Mouse (Mus musculus) forebrain, embryonic 10.5 days (tissue): Measurements from ENCODE around the gene Rab3a. TPM values are rescaled to one million over a fixed set of nuclear protein-coding genes. Genes with fewer than 3 reads are reported as not detected.
A peak's percentile ranks its signal among the peaks of the same experiment; 100 is the strongest.

Experiments used
- DNase-seq: peaks from one replicate; pipeline ENCODE4 v3.0.0-alpha.2; 2017; ENCODE audit warnings: low spot score; ENCODE audit errors: extremely low spot score
- H3K27ac ChIP-seq: fragments of 300-500 bp; sonication (generic); 2 replicates; pipeline ENCODE4 v1.5.1; 2016; ENCODE audit warnings: mild to moderate bottlenecking
- H3K27me3 ChIP-seq: fragments of 300-500 bp; sonication (generic); 2 replicates; pipeline ENCODE4 v1.6.1; 2016; ENCODE audit warnings: mild to moderate bottlenecking; ENCODE audit not compliant: poor library complexity, severe bottlenecking
- H3K36me3 ChIP-seq: fragments of 300-500 bp; sonication (generic); replicated peaks from 2 replicates; pipeline ENCODE4 v1.6.1; 2016; ENCODE audit warnings: mild to moderate bottlenecking, moderate library complexity
- H3K4me1 ChIP-seq: fragments of 300-500 bp; sonication (generic); 2 replicates; pipeline ENCODE4 v1.6.1; 2016
- H3K4me3 ChIP-seq: fragments of 300-500 bp; sonication (generic); 2 replicates; pipeline ENCODE4 v1.5.1; 2016; ENCODE audit warnings: mild to moderate bottlenecking, moderate library complexity
- H3K9me3 ChIP-seq: fragments of 300-500 bp; sonication (generic); 2 replicates; pipeline ENCODE4 v1.6.1; 2016; ENCODE audit warnings: mild to moderate bottlenecking, moderate library complexity
- WGBS: fragments of 180-500 bp; shearing (Covaris S2); methylation state at CpG from one replicate; pipeline ENCODE4 v1.1.7; 2016; 5-methylcytosine and 5-hydroxymethylcytosine counted together
- polyA plus RNA-seq: library from polyadenylated mRNA; unstranded; fragments of >200 nt; fragmentation: Nextera tagmentation; extraction: Ambion mirVana; gene quantifications from 2 replicates; pipeline ENCODE4 v1.2.1, GENCODE M21; 2016

Gene Rab3a
- polyA plus RNA-seq, 1 experiment from 2014 or later: 12.2 TPM

GRCm38 (mm10) chr8:70723486-70724210 lies 30.8 kb upstream of the Rab3a start, which contains the start of gene Pde4c:
Gene Pde4c (plus strand): TSS chr8:70723720.
- no peaks in the 10 kb centered on the region for H3K36me3 ChIP-seq
- peaks cover 41% of the 10 kb centered on the region for H3K27me3 ChIP-seq
- peaks cover 3% of the 10 kb centered on the region; the same call in 1 of the 2 replicates for H3K4me1 ChIP-seq
- WGBS: 74% methylated on average over 7 of the region's 7 CpGs
- H3K9me3 ChIP-seq: no peaks in the 10 kb centered on the region
- H3K27ac ChIP-seq: peak within 1 kb of the TSS; percentile 25; the same call in 1 of the 2 replicates
- no peak for DNase-seq
- no peak within 1 kb of the TSS for H3K4me3 ChIP-seq

GRCm38 (mm10) chr8:70724216-70724615 lies 30.3 kb upstream of the Rab3a start:
- WGBS: 81% methylated on average over 12 of the region's 12 CpGs
- Histone ChIP-seq H3K27ac (peak overlapping the region; percentile 25; the same call in 1 of the 2 replicates), H3K27me3 (peaks cover 46% of the 10 kb centered on the region)

GRCm38 (mm10) chr8:70725792-70726447 lies 28.6 kb upstream of the Rab3a start:
- H3K27me3 ChIP-seq: peaks cover 56% of the 10 kb centered on the region
- H3K36me3 ChIP-seq: no peaks in the 10 kb centered on the region
- peaks cover 13% of the 10 kb centered on the region for H3K4me1 ChIP-seq
- 28% methylated on average over 14 of the region's 14 CpGs for WGBS
- H3K4me3 ChIP-seq: no peak overlapping the region
- H3K9me3 ChIP-seq: no peaks in the 10 kb centered on the region
- DNase-seq: no peak
- no peak overlapping the region for H3K27ac ChIP-seq

More at GRCm38 (mm10) chr8:70724216-70724615, 30.3 kb upstream of the Rab3a start:
- DNase-seq: no peak
- Histone ChIP-seq H3K36me3 (no peaks in the 10 kb centered on the region), H3K4me1 (0 out of 2 replicates have a peak, but pooled peaks cover 3% of the 10 kb centered on the region), H3K4me3 (no peak overlapping the region), H3K9me3 (no peaks in the 10 kb centered on the region)

GRCm38 (mm10) chr8:70726721-70727120 lies 27.8 kb upstream of the Rab3a start:
- DNase-seq: no peak
- H3K4me1 ChIP-seq: peaks cover 13% of the 10 kb centered on the region
- peaks cover 64% of the 10 kb centered on the region for H3K27me3 ChIP-seq
- H3K36me3 ChIP-seq: no peaks in the 10 kb centered on the region
- WGBS: 42% methylated on average over 11 of the region's 11 CpGs
- H3K27ac ChIP-seq: no peak overlapping the region
- no peak overlapping the region for H3K4me3 ChIP-seq
- H3K9me3 ChIP-seq: no peaks in the 10 kb centered on the region

- peak overlapping the region; percentile 46 for H3K4me3 ChIP-seq
- WGBS: 3% methylated on average over 34 of the region's 34 CpGs
- peaks cover 13% of the 10 kb centered on the region for H3K4me1 ChIP-seq
- DNase-seq: no peak
- no peak overlapping the region for H3K27ac ChIP-seq
- no peaks in the 10 kb centered on the region for H3K9me3 ChIP-seq
- no peaks in the 10 kb centered on the region for H3K36me3 ChIP-seq
- H3K27me3 ChIP-seq: peaks cover 82% of the 10 kb centered on the region
Observed at GRCm38 (mm10) chr8:70729808-70730475, 24.5 kb upstream of the Rab3a start.

DNA sequence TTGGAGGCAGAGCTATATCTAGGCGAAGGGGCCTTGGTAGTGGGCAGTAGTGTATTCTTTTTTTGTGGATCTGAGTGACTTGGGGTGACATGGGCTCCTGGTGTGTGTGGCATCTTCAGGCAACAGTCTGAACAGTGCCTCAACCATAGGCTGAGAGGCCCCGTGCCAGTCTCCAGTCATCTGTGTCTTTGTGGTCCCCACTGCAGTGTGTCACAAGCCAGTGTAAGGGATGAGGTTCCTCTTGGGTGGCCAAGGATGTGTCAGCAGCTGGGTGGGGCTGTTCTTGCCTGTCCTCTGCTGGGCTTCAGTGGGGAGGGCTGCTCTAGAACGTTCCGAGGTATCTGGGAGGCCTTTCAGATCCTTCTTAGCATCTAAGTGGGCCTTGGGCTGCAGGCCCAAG lies 23.5 kb upstream of the Rab3a start:
- Histone ChIP-seq H3K36me3 (no peaks in the 10 kb centered on the region), H3K4me3 (no peak overlapping the region), H3K4me1 (peaks cover 13% of the 10 kb centered on the region), H3K27me3 (peaks cover 79% of the 10 kb centered on the region), H3K9me3 (no peaks in the 10 kb centered on the region), H3K27ac (no peak overlapping the region)
- no peak for DNase-seq
- 88% methylated on average over 4 of the region's 4 CpGs for WGBS

- 70% methylated on average over 5 of the region's 5 CpGs for WGBS
- no peak for DNase-seq
- no peak overlapping the region for H3K27ac ChIP-seq
Observed at GRCm38 (mm10) chr8:70737705-70738104, 16.8 kb upstream of the Rab3a start.

GRCm38 (mm10) chr8:70738211-70738610 lies 16.3 kb upstream of the Rab3a start:
- WGBS: 77% methylated on average over 3 of the region's 3 CpGs
- H3K27ac ChIP-seq: no peak overlapping the region
- no peaks in the 10 kb centered on the region for H3K9me3 ChIP-seq
- H3K27me3 ChIP-seq: peaks cover 64% of the 10 kb centered on the region
- no peak overlapping the region for H3K4me3 ChIP-seq
- H3K4me1 ChIP-seq: peaks cover 14% of the 10 kb centered on the region
- no peaks in the 10 kb centered on the region for H3K36me3 ChIP-seq
- no peak for DNase-seq

More at GRCm38 (mm10) chr8:70737705-70738104, 16.8 kb upstream of the Rab3a start:
- no peaks in the 10 kb centered on the region for H3K9me3 ChIP-seq
- H3K36me3 ChIP-seq: no peaks in the 10 kb centered on the region
- no peak overlapping the region for H3K4me3 ChIP-seq
- H3K4me1 ChIP-seq: peaks cover 9% of the 10 kb centered on the region
- H3K27me3 ChIP-seq: peaks cover 64% of the 10 kb centered on the region

GRCm38 (mm10) chr8:70741661-70742060 lies 12.8 kb upstream of the Rab3a start:
- no peak for DNase-seq
- H3K4me1 ChIP-seq: peaks cover 27% of the 10 kb centered on the region
- WGBS: 68% methylated on average over 5 of the region's 5 CpGs
- no peak overlapping the region for H3K4me3 ChIP-seq
- no peak overlapping the region for H3K27ac ChIP-seq
- H3K27me3 ChIP-seq: peaks cover 90% of the 10 kb centered on the region
- H3K9me3 ChIP-seq: no peaks in the 10 kb centered on the region; the same call in 1 of the 2 replicates
- no peaks in the 10 kb centered on the region for H3K36me3 ChIP-seq

- Histone ChIP-seq H3K27ac (no peak overlapping the region), H3K4me1 (peaks cover 27% of the 10 kb centered on the region), H3K27me3 (peaks cover 91% of the 10 kb centered on the region), H3K36me3 (no peaks in the 10 kb centered on the region), H3K9me3 (no peaks in the 10 kb centered on the region; the same call in 1 of the 2 replicates), H3K4me3 (no peak overlapping the region)
- no peak for DNase-seq
- WGBS: 77% methylated on average over 11 of the region's 11 CpGs
Observed at GRCm38 (mm10) chr8:70742176-70742575, 12.3 kb upstream of the Rab3a start.

DNA sequence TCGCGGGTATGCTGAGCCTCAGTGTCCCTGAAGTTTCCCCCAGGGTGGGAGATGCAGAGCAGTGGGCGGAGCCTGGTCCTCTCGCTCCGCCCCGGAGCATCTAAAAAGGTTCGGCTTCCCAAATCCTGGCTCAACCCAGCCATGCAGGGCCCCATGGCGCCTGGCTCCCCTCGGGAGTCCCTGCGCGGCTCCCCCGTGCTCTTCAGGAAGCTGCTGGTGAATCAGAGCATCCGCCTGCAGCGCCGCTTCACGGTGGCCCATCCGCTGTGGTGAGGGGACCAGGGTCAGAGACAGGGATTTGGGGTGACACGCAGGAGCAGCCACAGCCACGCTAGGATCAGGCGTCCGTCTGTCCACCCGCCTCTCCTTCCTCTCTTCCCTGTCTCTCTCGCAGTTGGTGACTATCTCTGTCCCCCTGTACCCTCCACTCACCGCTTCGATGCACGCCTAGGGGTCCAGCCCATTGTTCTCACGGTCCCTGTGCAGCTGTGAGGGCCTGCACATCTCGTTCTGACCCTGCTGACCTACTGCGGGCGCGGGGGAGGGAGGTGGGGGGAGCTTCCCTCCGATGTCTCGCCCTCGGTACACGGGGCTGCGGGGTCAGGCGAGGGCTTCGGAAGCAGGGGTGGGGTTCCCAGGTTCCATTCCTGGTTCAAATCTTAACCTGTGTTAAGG lies 11.4 kb upstream of the Rab3a start:
- no peak for DNase-seq
- no peaks in the 10 kb centered on the region; the same call in 1 of the 2 replicates for H3K9me3 ChIP-seq
- peak overlapping the region; percentile 46 for H3K4me3 ChIP-seq
- WGBS: 2% methylated on average over 38 of the region's 38 CpGs
- H3K4me1 ChIP-seq: peaks cover 27% of the 10 kb centered on the region
- no peaks in the 10 kb centered on the region for H3K36me3 ChIP-seq
- H3K27ac ChIP-seq: peak overlapping the region; percentile 60
- peaks cover 91% of the 10 kb centered on the region for H3K27me3 ChIP-seq
